Mouse (Mus musculus): ENCODE measurements at regions not wholly inside any gene's neighbourhood (a gene's known extent, or its start where the extent isn't known, plus 50 kb on each side); places are given as distances from the start of the nearest gene placed in this dataset.
A peak's percentile ranks its signal among the peaks of the same experiment; 100 is the strongest.

DNA sequence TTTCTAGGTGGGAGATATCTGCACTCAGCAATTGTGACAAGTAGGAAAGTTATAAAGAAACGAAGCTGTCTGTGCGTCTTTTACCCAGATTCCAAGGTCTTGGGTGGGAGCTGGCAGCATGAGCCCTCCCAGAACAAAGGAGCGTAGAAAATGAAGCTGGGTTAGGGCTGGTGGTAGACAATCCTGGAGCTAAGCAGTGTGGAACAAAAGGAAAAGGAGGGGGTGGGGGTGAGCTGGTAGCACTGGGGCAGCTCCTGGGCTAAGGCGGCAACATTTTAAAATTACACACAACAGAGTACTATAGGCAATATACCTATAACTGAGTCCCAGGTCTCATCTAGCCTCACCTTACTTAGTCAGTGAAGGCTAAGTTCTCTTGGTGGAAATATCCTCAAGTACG is 235.6 kb upstream of the Cited2 start:
- DNase-seq (no peak), ATAC-seq (no peak)
- Histone ChIP-seq H3K27me3 (ENCODE audit: insufficient read depth, low read length) (no peaks in the 10 kb centered on the region), H3K27ac (ENCODE audit: low read depth) (no peak overlapping the region), H3K36me3 (replicated peaks; ENCODE audit: insufficient read depth, low read length) (no peaks in the 10 kb centered on the region), H3K4me3 (ENCODE audit: low read depth, low read length) (no peak overlapping the region), H3K4me2 (ENCODE audit: low read depth, low read length) (no peak overlapping the region), H3K9ac (replicated peaks) (no peak overlapping the region), H3K4me1 (ENCODE audit: insufficient read depth) (no peaks in the 10 kb centered on the region), H3K9me3 (ENCODE audit: low read length) (no peaks in the 10 kb centered on the region)
- TF ChIP-seq CTCF (IDR thresholded peaks at IDR 0.05; ENCODE audit: low read depth) (no peak), EP300 (IDR thresholded peaks at IDR 0.05; ENCODE audit: low read depth) (no peak)
- 88% methylated on average over 5 of the region's 5 CpGs for WGBS (ENCODE audit: insufficient replicate concordance)

DNA sequence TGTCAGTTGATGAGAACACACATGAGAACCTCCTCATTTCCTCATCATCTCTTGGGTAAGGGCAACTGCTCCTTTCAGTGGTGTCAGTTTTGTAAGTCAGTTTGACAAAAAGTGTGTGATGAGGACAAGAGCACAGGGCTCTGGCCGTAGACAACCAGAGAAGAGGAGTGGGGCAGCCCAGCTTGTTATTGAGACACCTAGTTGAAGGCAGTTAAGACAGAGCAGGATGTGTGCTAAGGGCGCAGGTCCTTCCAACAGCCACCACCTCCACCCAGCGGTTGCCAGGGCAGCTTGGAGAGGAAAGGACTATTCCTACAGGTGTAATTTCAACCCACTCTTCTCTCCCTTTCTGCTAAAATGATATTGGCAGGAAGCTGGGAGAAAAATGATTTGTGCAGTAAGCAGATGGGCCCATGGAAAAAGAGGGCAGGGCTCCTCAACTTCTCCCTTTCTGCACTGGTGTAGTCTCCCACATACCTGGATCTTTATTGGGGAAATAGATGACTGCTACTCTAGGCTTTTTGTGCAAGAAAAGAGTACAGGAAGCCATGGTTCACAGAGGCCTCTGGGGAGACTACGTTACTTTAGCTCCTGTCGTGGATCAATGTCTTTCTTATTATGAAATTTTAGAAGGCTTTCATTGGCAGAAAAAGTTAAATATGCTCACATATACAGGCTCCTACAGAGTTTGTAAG is 231.3 kb upstream of the Cited2 start:
- no peak overlapping the region for H3K27ac ChIP-seq (ENCODE audit: low read depth)
- H3K9ac ChIP-seq (replicated peaks), result no peak overlapping the region
- DNase-seq, result peak; percentile 27
- no peak for TF ChIP-seq EP300 (IDR thresholded peaks at IDR 0.05; ENCODE audit: low read depth)
- no peak for TF ChIP-seq CTCF (IDR thresholded peaks at IDR 0.05; ENCODE audit: low read depth)
- WGBS (ENCODE audit: insufficient replicate concordance), result 71% methylated on average over 5 of the region's 5 CpGs
- no peaks in the 10 kb centered on the region for H3K36me3 ChIP-seq (replicated peaks; ENCODE audit: insufficient read depth, low read length)
- H3K4me3 ChIP-seq (ENCODE audit: low read depth, low read length), result no peak overlapping the region
- no peaks in the 10 kb centered on the region for H3K9me3 ChIP-seq (ENCODE audit: low read length)
- peak; percentile 79 for ATAC-seq
- no peaks in the 10 kb centered on the region for H3K4me1 ChIP-seq (ENCODE audit: insufficient read depth)
- no peak overlapping the region for H3K4me2 ChIP-seq (ENCODE audit: low read depth, low read length)
- no peaks in the 10 kb centered on the region for H3K27me3 ChIP-seq (ENCODE audit: insufficient read depth, low read length)

DNA sequence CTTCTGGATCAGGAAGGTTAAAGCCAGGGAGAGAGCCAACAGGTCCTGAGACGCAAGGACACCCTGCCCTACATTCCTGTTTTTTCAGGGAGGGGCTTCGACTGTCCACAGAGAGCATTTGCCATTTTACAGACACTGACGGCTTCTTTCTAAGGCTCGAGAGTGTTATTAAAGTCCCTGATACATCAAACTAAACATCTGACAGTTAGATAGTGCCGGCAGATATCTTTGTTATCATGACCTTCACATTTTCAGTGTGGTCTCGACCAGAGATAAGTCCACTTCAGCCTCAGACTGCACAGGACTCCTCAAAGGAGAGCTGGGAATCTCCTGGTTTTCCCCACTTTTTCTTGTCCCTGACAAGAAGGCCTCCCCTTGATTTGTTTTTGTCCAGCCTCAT is 229.9 kb upstream of the Cited2 start:
- Histone ChIP-seq H3K9ac (replicated peaks) (no peak overlapping the region), H3K36me3 (replicated peaks; ENCODE audit: insufficient read depth, low read length) (no peaks in the 10 kb centered on the region), H3K27ac (ENCODE audit: low read depth) (no peak overlapping the region), H3K4me2 (ENCODE audit: low read depth, low read length) (no peak overlapping the region), H3K9me3 (ENCODE audit: low read length) (no peaks in the 10 kb centered on the region), H3K4me1 (ENCODE audit: insufficient read depth) (no peaks in the 10 kb centered on the region), H3K27me3 (ENCODE audit: insufficient read depth, low read length) (no peaks in the 10 kb centered on the region), H3K4me3 (ENCODE audit: low read depth, low read length) (no peak overlapping the region)
- WGBS (ENCODE audit: insufficient replicate concordance), result 39% methylated on average over 6 of the region's 6 CpGs
- ATAC-seq, result no peak
- DNase-seq, result no peak
- no peak for TF ChIP-seq CTCF (IDR thresholded peaks at IDR 0.05; ENCODE audit: low read depth)
- no peak for TF ChIP-seq EP300 (IDR thresholded peaks at IDR 0.05; ENCODE audit: low read depth)

DNA sequence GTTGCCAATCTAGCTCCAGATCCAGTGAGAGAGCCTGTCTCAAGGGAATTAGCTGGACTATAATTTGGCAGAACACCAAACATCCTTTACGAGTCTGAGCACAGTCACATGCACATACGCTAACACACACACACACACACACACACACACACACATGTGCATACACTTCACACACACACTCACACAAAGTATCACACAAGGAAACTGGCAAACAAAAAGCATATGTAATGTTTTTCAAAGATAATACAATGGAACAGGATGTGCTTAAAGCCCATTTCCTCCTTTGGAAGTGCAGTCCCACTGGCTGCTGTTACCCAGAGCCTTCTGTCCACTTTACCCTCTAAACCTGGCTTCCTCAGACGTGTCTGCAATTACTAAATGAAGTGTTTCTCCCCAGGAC is 226.2 kb upstream of the Cited2 start:
- 60% methylated on average over 3 of the region's 3 CpGs for WGBS (ENCODE audit: insufficient replicate concordance)
- DNase-seq (no peak), ATAC-seq (no peak)

GRCm38 (mm10) chr10:17510626-17511193 is 212.3 kb upstream of the Cited2 start:
- no peak overlapping the region for H3K27ac ChIP-seq (ENCODE audit: low read depth)
- TF ChIP-seq EP300 (IDR thresholded peaks at IDR 0.05; ENCODE audit: low read depth) (no peak), CTCF (IDR thresholded peaks at IDR 0.05; ENCODE audit: low read depth) (no peak)
- no peaks in the 10 kb centered on the region for H3K4me1 ChIP-seq (ENCODE audit: insufficient read depth)
- 0 out of 2 replicates have a peak overlapping the region, but pooled peaks have one; percentile 2 for H3K4me3 ChIP-seq (ENCODE audit: low read depth, low read length)
- H3K9me3 ChIP-seq (ENCODE audit: low read length), result no peaks in the 10 kb centered on the region
- H3K27me3 ChIP-seq (ENCODE audit: insufficient read depth, low read length), result no peaks in the 10 kb centered on the region
- no peak overlapping the region for H3K9ac ChIP-seq (replicated peaks)
- 48% methylated on average over 4 of the region's 4 CpGs for WGBS (ENCODE audit: insufficient replicate concordance)
- ATAC-seq, result no peak
- H3K4me2 ChIP-seq (ENCODE audit: low read depth, low read length), result peak overlapping the region; percentile 41; the same call in 1 of the 2 replicates
- no peaks in the 10 kb centered on the region for H3K36me3 ChIP-seq (replicated peaks; ENCODE audit: insufficient read depth, low read length)
- no peak for DNase-seq

More for the DNA sequence above, 226.2 kb upstream of the Cited2 start:
- Histone ChIP-seq H3K4me2 (ENCODE audit: low read depth, low read length) (no peak overlapping the region), H3K9me3 (ENCODE audit: low read length) (peaks cover under 1% of the 10 kb centered on the region; the same call in 1 of the 2 replicates), H3K27ac (ENCODE audit: low read depth) (no peak overlapping the region), H3K4me3 (ENCODE audit: low read depth, low read length) (no peak overlapping the region), H3K27me3 (ENCODE audit: insufficient read depth, low read length) (no peaks in the 10 kb centered on the region), H3K9ac (replicated peaks) (no peak overlapping the region), H3K4me1 (ENCODE audit: insufficient read depth) (no peaks in the 10 kb centered on the region), H3K36me3 (replicated peaks; ENCODE audit: insufficient read depth, low read length) (no peaks in the 10 kb centered on the region)
- TF ChIP-seq CTCF (IDR thresholded peaks at IDR 0.05; ENCODE audit: low read depth) (no peak), EP300 (IDR thresholded peaks at IDR 0.05; ENCODE audit: low read depth) (no peak)

DNA sequence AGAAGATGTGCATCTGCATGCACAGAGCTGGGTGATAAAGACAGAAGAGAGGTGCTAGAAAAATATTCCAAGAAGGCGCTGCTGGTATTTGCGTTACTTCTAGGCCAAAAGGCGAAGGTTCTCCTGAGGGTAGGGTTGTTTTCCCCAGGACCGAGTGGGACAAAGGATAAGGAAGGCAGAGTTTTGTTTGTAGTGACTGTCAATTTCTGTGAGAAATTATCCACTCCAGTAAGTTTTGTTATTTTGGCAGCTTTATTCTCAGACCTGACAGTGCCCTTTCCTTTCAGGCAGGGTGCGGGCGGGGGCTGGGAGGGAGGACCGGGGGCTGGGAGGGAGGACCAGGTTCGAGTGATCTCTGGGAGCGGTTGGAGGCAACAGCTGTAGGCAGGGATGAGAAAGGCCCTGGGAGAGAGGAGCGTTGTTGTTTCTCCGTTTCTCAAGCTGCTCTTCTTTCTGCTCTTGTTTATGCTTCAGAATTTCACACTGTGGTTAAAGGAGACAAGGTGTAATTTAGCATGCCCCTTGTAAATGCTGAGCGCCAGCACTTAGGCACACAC is 211.2 kb upstream of the Cited2 start:
- no peaks in the 10 kb centered on the region for H3K4me1 ChIP-seq (ENCODE audit: insufficient read depth)

More for the DNA sequence above, 211.2 kb upstream of the Cited2 start:
- no peaks in the 10 kb centered on the region for H3K36me3 ChIP-seq (replicated peaks; ENCODE audit: insufficient read depth, low read length)
- H3K27me3 ChIP-seq (ENCODE audit: insufficient read depth, low read length), result no peaks in the 10 kb centered on the region
- no peak overlapping the region for H3K4me3 ChIP-seq (ENCODE audit: low read depth, low read length)
- H3K9ac ChIP-seq (replicated peaks), result no peak overlapping the region
- no peaks in the 10 kb centered on the region for H3K9me3 ChIP-seq (ENCODE audit: low read length)
- H3K27ac ChIP-seq (ENCODE audit: low read depth), result no peak overlapping the region
- TF ChIP-seq CTCF (IDR thresholded peaks at IDR 0.05; ENCODE audit: low read depth), result no peak
- no peak for TF ChIP-seq EP300 (IDR thresholded peaks at IDR 0.05; ENCODE audit: low read depth)
- H3K4me2 ChIP-seq (ENCODE audit: low read depth, low read length), result no peak overlapping the region
- ATAC-seq, result no peak
- no peak for DNase-seq
- WGBS (ENCODE audit: insufficient replicate concordance), result 75% methylated on average over 12 of the region's 12 CpGs

Measured in liver, postnatal 0 days (tissue).